Mouse (Mus musculus) liver, adult 2 months (tissue): ENCODE data around the gene Rubcnl.
A peak's percentile ranks its signal among the peaks of the same experiment; 100 is the strongest.

Experiments used
- CTCF ChIP-seq: fragments of 200-500 bp; IDR thresholded peaks from 2 replicates; pipeline ENCODE4 v1.5.1; 2011; ENCODE audit warnings: low read depth, low read length, control low read depth
- POLR2A ChIP-seq: fragments of 200-500 bp; IDR thresholded peaks from 2 replicates; pipeline ENCODE4 v1.6.1; 2011; ENCODE audit warnings: low read length, control low read depth; ENCODE audit not compliant: insufficient read depth; ENCODE audit errors: extremely low read depth

- TF ChIP-seq POLR2A: no peak
- peak; percentile 23; the same call in 1 of the 2 replicates for TF ChIP-seq CTCF
Observed at GRCm38 (mm10) chr14:75052451-75052850, 36.6 kb downstream of the Rubcnl start.
